14 mouse cellular contexts compared by ENCODE assay signal in the genomic region with DNA sequence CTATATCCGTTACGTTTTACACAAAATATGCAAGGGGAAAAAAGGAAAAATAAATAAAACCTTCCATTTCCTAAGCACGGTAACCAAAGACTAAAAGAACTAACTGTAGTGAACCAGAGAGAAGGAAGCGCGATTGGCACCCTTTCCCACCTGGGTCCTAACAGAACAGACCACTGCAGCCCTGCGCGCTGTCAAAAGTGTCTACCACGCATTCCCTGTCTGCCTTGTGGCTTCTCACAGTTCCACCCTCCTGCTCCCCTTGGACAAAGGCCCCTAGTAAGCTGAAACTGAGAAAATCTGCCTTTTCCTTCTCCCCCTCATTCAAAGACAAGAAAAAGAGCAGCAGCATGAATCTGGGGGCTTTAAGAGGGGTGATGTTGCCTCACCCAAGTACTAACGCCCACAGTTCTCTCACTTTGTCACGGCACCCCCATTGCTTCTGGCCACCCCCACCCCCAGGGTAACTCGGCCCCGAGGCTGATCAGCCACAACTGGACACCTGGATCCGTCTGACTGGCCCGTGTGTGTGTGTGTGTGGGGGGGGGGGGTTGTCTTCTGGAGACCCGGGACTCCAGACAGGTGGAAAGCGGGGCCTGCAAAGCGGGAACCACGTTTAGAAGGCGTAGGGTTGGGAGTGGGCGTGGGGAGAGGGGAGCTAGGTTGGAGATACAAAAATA. TPM values are rescaled to one million over a fixed set of nuclear protein-coding genes. Genes with fewer than 3 reads are reported as not detected.
DNase-seq lines count a peak whose midpoint lies in the region; ATAC-seq and TF ChIP-seq lines count a peak whose summit lies in the region.
"Had no signal": no experiment of that assay in that cellular context is flagged by ENCODE, and none has a peak within 500 bp of the region (broad histone marks: within the 10 kb centered on the region; RNA-seq: fewer than 3 reads in every experiment).

No protein-coding gene starts in this region.

- DNase-seq in forebrain, embryonic 10.5 days (ENCODE audit: extremely low spot score, low spot score) = no peak
- no peak for DNase-seq in forebrain, postnatal 0 days
- DNase-seq in lung, postnatal 0 days (ENCODE audit: low spot score) = no peak
- no peak for DNase-seq in lung, adult 18-20 months
- DNase-seq in hindbrain, embryonic 11.5 days (ENCODE audit: low spot score) = peak; percentile 58
- no peak for DNase-seq in layer of hippocampus, postnatal 36 days
- no peak for DNase-seq in urinary bladder, postnatal 4 days (ENCODE audit: low spot score in 2 of 2)

- no peak for ATAC-seq in forebrain, postnatal 0 days
- ATAC-seq in lung, postnatal 0 days = no peak
- ATAC-seq in hindbrain, embryonic 11.5 days (ENCODE audit: low FRiP score) = peak; percentile 43; the same call in 1 of the 2 replicates
- no peak for ATAC-seq in liver, embryonic 16.5 days (ENCODE audit: low read depth)
- ATAC-seq: Patski had no signal

- no peak overlapping the region for H3K4me2 ChIP-seq in forebrain, postnatal 0 days (ENCODE audit: low read depth)
- no peak overlapping the region for H3K4me2 ChIP-seq in lung, postnatal 0 days (replicated peaks; ENCODE audit: low read depth, low read length)
- no peak overlapping the region; the same call in 1 of the 2 replicates for H3K4me2 ChIP-seq in hindbrain, embryonic 11.5 days (replicated peaks; ENCODE audit: low read depth, low read length)
- H3K4me2 ChIP-seq in liver, embryonic 16.5 days (ENCODE audit: low read depth, low read length) = 0 out of 2 replicates have a peak overlapping the region, but pooled peaks have one; percentile 48

- peaks cover 17% of the 10 kb centered on the region for H3K4me1 ChIP-seq in forebrain, embryonic 10.5 days
- H3K4me1 ChIP-seq in forebrain, postnatal 0 days (ENCODE audit: insufficient read depth) = no peaks in the 10 kb centered on the region
- H3K4me1 ChIP-seq in lung, postnatal 0 days (ENCODE audit: insufficient read depth, low read depth, low read length) = 0 out of 2 replicates have a peak, but pooled peaks cover 9% of the 10 kb centered on the region
- peaks cover 5% of the 10 kb centered on the region; the same call in 1 of the 2 replicates for H3K4me1 ChIP-seq in hindbrain, embryonic 11.5 days (replicated peaks; ENCODE audit: control insufficient read depth, insufficient read depth, low read length)
- H3K4me1 ChIP-seq in liver, embryonic 16.5 days (ENCODE audit: control insufficient read depth, low read depth, low read length) = no peaks in the 10 kb centered on the region; the same call in none of the 2 replicates

- H3K4me3 ChIP-seq in forebrain, embryonic 10.5 days = peak overlapping the region; percentile 37; the same call in 1 of the 2 replicates
- H3K4me3 ChIP-seq in forebrain, postnatal 0 days (ENCODE audit: low read depth, low read length) = no peak overlapping the region
- peak overlapping the region; percentile 27; the same call in 1 of the 2 replicates for H3K4me3 ChIP-seq in lung, postnatal 0 days (ENCODE audit: low read depth, low read length)
- peak overlapping the region; percentile 35; the same call in 1 of the 2 replicates for H3K4me3 ChIP-seq in hindbrain, embryonic 11.5 days (ENCODE audit: low read depth, low read length)
- H3K4me3 ChIP-seq in liver, embryonic 16.5 days (ENCODE audit: low read depth, low read length) = no peak overlapping the region

- no peak overlapping the region for H3K9ac ChIP-seq in forebrain, postnatal 0 days
- H3K9ac ChIP-seq in lung, postnatal 0 days (replicated peaks; ENCODE audit: low read depth) = no peak overlapping the region
- H3K9ac ChIP-seq in hindbrain, embryonic 11.5 days (ENCODE audit: low read depth, low read length) = no peak overlapping the region
- H3K9ac ChIP-seq in liver, embryonic 16.5 days (ENCODE audit: low read depth, low read length) = no peak overlapping the region
- H3K9ac ChIP-seq: kidney, embryonic 15.5 days had no signal

- no peak for TF ChIP-seq CTCF in forebrain, postnatal 0 days (IDR thresholded peaks at IDR 0.05; ENCODE audit: low read depth)
- no peak for TF ChIP-seq CTCF in lung, postnatal 0 days (IDR thresholded peaks at IDR 0.05)

- H3K27me3 ChIP-seq in forebrain, embryonic 10.5 days (ENCODE audit: poor library complexity, severe bottlenecking) = peaks cover 100% of the 10 kb centered on the region
- H3K27me3 ChIP-seq in forebrain, postnatal 0 days (ENCODE audit: insufficient read depth, low read length) = peaks cover 61% of the 10 kb centered on the region
- peaks cover 80% of the 10 kb centered on the region for H3K27me3 ChIP-seq in lung, postnatal 0 days (replicated peaks; ENCODE audit: insufficient read depth, low read length)
- H3K27me3 ChIP-seq in hindbrain, embryonic 11.5 days (ENCODE audit: control insufficient read depth, insufficient read depth, low read length) = peaks cover 83% of the 10 kb centered on the region
- H3K27me3 ChIP-seq in liver, embryonic 16.5 days (ENCODE audit: control insufficient read depth, insufficient read depth, low read depth, low read length) = peaks cover 88% of the 10 kb centered on the region

- H3K27ac ChIP-seq in forebrain, embryonic 10.5 days = no peak overlapping the region
- H3K27ac ChIP-seq in forebrain, postnatal 0 days (ENCODE audit: low read depth, low read length) = no peak overlapping the region
- H3K27ac ChIP-seq in lung, postnatal 0 days (ENCODE audit: low read length) = no peak overlapping the region
- H3K27ac ChIP-seq in hindbrain, embryonic 11.5 days (ENCODE audit: low read depth, low read length) = no peak overlapping the region
- H3K27ac ChIP-seq in liver, embryonic 16.5 days (ENCODE audit: low read length) = no peak overlapping the region
- H3K27ac ChIP-seq: kidney, embryonic 15.5 days had no signal

- TF ChIP-seq EP300 in lung, postnatal 0 days (IDR thresholded peaks at IDR 0.05) = no peak

- H3K36me3 ChIP-seq in forebrain, embryonic 10.5 days (replicated peaks) = no peaks in the 10 kb centered on the region
- H3K36me3 ChIP-seq in forebrain, postnatal 0 days (ENCODE audit: insufficient read depth) = no peaks in the 10 kb centered on the region
- H3K36me3 ChIP-seq in lung, postnatal 0 days (ENCODE audit: insufficient read depth, low read length) = no peaks in the 10 kb centered on the region
- no peaks in the 10 kb centered on the region for H3K36me3 ChIP-seq in hindbrain, embryonic 11.5 days (ENCODE audit: control insufficient read depth, insufficient read depth, low read length)
- no peaks in the 10 kb centered on the region for H3K36me3 ChIP-seq in liver, embryonic 16.5 days (ENCODE audit: control insufficient read depth, insufficient read depth)
- H3K36me3 ChIP-seq: kidney, embryonic 15.5 days had no signal

- H3K9me3 ChIP-seq in forebrain, embryonic 10.5 days = 0 out of 2 replicates have a peak, but pooled peaks cover 4% of the 10 kb centered on the region
- no peaks in the 10 kb centered on the region for H3K9me3 ChIP-seq in forebrain, postnatal 0 days (ENCODE audit: low read length)
- H3K9me3 ChIP-seq in lung, postnatal 0 days (ENCODE audit: low read length) = no peaks in the 10 kb centered on the region
- no peaks in the 10 kb centered on the region for H3K9me3 ChIP-seq in hindbrain, embryonic 11.5 days (ENCODE audit: control insufficient read depth, low read length)
- no peaks in the 10 kb centered on the region for H3K9me3 ChIP-seq in liver, embryonic 16.5 days (replicated peaks; ENCODE audit: control insufficient read depth, low read length)
- H3K9me3 ChIP-seq: kidney, embryonic 15.5 days had no signal

- 3% methylated on average over 20 of the region's 20 CpGs for WGBS in forebrain, embryonic 10.5 days
- WGBS in forebrain, postnatal 0 days = 5% methylated on average over 20 of the region's 20 CpGs
- WGBS in lung, postnatal 0 days = 9% methylated on average over 19 of the region's 20 CpGs
- 5% methylated on average over 20 of the region's 20 CpGs for WGBS in hindbrain, embryonic 11.5 days
- 5% methylated on average over 20 of the region's 20 CpGs for WGBS in liver, embryonic 16.5 days (ENCODE audit: insufficient replicate concordance)

RNA-seq across cellular contexts. Expression of a gene that starts 4.5 kb away (rescaled TPM):
- not detected in 2 replicates for polyA plus RNA-seq in forebrain, embryonic 10.5 days (2016; fragmentation: Nextera tagmentation; extraction: Ambion mirVana)
- not detected in 2 replicates for total RNA-seq in forebrain, postnatal 0 days (2014; rRNA removed)
- polyA plus RNA-seq in forebrain, postnatal 0 days (2015; fragmentation: Nextera tagmentation; extraction: Ambion mirVana) = not detected in 2 replicates
- polyA plus RNA-seq in lung, postnatal 0 days (2015; fragmentation: Nextera tagmentation; extraction: Ambion mirVana) = not detected in 2 replicates
- 1.6 and 2.4 TPM in 2 replicates for polyA plus RNA-seq in hindbrain, embryonic 11.5 days (2014; fragmentation: Nextera tagmentation; extraction: Ambion mirVana)
- polyA plus RNA-seq in liver, embryonic 16.5 days (2015; fragmentation: Nextera tagmentation; extraction: Ambion mirVana) = not detected in 2 replicates
- not detected for total RNA-seq in layer of hippocampus, postnatal 36 days (2021)
- total RNA-seq: left cerebral cortex, postnatal 10 days had no signal
- polyA plus RNA-seq: cortical plate, adult 2 months; gonadal fat pad, adult 2 months; kidney, embryonic 15.5 days; Patski; stomach, embryonic 14.5 days had no signal

RNA-seq across cellular contexts. Expression of a gene that starts 13.2 kb away (rescaled TPM):
- polyA plus RNA-seq in forebrain, embryonic 10.5 days (2016; fragmentation: Nextera tagmentation; extraction: Ambion mirVana) = not detected in 2 replicates
- not detected in 2 replicates for total RNA-seq in forebrain, postnatal 0 days (2014; rRNA removed)
- not detected in 2 replicates for polyA plus RNA-seq in forebrain, postnatal 0 days (2015; fragmentation: Nextera tagmentation; extraction: Ambion mirVana)
- not detected in 2 replicates for polyA plus RNA-seq in lung, postnatal 0 days (2015; fragmentation: Nextera tagmentation; extraction: Ambion mirVana)
- 0.15 TPM in 1 of 2 replicates, not detected in the other for polyA plus RNA-seq in hindbrain, embryonic 11.5 days (2014; fragmentation: Nextera tagmentation; extraction: Ambion mirVana)
- polyA plus RNA-seq in liver, embryonic 16.5 days (2015; fragmentation: Nextera tagmentation; extraction: Ambion mirVana) = not detected in 2 replicates
- not detected for total RNA-seq in layer of hippocampus, postnatal 36 days (2021)
- total RNA-seq: left cerebral cortex, postnatal 10 days had no signal
- polyA plus RNA-seq: cortical plate, adult 2 months; Patski; stomach, embryonic 14.5 days had no signal

RNA-seq across cellular contexts. Expression of a gene that starts 19.9 kb away (rescaled TPM):
- polyA plus RNA-seq in forebrain, embryonic 10.5 days (2016; fragmentation: Nextera tagmentation; extraction: Ambion mirVana) = not detected in 2 replicates
- total RNA-seq in forebrain, postnatal 0 days (2014; rRNA removed) = not detected in 2 replicates
- not detected in 2 replicates for polyA plus RNA-seq in forebrain, postnatal 0 days (2015; fragmentation: Nextera tagmentation; extraction: Ambion mirVana)
- polyA plus RNA-seq in lung, postnatal 0 days (2015; fragmentation: Nextera tagmentation; extraction: Ambion mirVana) = not detected in 2 replicates
- not detected in 2 replicates for polyA plus RNA-seq in hindbrain, embryonic 11.5 days (2014; fragmentation: Nextera tagmentation; extraction: Ambion mirVana)
- not detected in 2 replicates for polyA plus RNA-seq in liver, embryonic 16.5 days (2015; fragmentation: Nextera tagmentation; extraction: Ambion mirVana)
- not detected for total RNA-seq in layer of hippocampus, postnatal 36 days (2021)
- total RNA-seq: left cerebral cortex, postnatal 10 days had no signal
- polyA plus RNA-seq: cortical plate, adult 2 months; Patski; stomach, embryonic 14.5 days had no signal

RNA-seq across cellular contexts. Expression of a gene that starts 24.5 kb away (rescaled TPM):
- not detected in 2 replicates for polyA plus RNA-seq in forebrain, embryonic 10.5 days (2016; fragmentation: Nextera tagmentation; extraction: Ambion mirVana)
- not detected in 2 replicates for total RNA-seq in forebrain, postnatal 0 days (2014; rRNA removed)
- not detected in 2 replicates for polyA plus RNA-seq in forebrain, postnatal 0 days (2015; fragmentation: Nextera tagmentation; extraction: Ambion mirVana)
- not detected in 2 replicates for polyA plus RNA-seq in lung, postnatal 0 days (2015; fragmentation: Nextera tagmentation; extraction: Ambion mirVana)
- polyA plus RNA-seq in hindbrain, embryonic 11.5 days (2014; fragmentation: Nextera tagmentation; extraction: Ambion mirVana) = not detected in 2 replicates
- not detected in 2 replicates for polyA plus RNA-seq in liver, embryonic 16.5 days (2015; fragmentation: Nextera tagmentation; extraction: Ambion mirVana)
- not detected for total RNA-seq in layer of hippocampus, postnatal 36 days (2021)
- total RNA-seq: left cerebral cortex, postnatal 10 days had no signal
- polyA plus RNA-seq: cortical plate, adult 2 months; Patski; stomach, embryonic 14.5 days had no signal

RNA-seq across cellular contexts. Expression of a gene that starts 36.8 kb away (rescaled TPM):
- polyA plus RNA-seq in forebrain, embryonic 10.5 days (2016; fragmentation: Nextera tagmentation; extraction: Ambion mirVana) = not detected in 2 replicates
- not detected in 2 replicates for total RNA-seq in forebrain, postnatal 0 days (2014; rRNA removed)
- polyA plus RNA-seq in forebrain, postnatal 0 days (2015; fragmentation: Nextera tagmentation; extraction: Ambion mirVana) = not detected in 2 replicates
- polyA plus RNA-seq in lung, postnatal 0 days (2015; fragmentation: Nextera tagmentation; extraction: Ambion mirVana) = 0.20 TPM in 1 of 2 replicates, not detected in the other
- 0.13 TPM in 1 of 2 replicates, not detected in the other for polyA plus RNA-seq in hindbrain, embryonic 11.5 days (2014; fragmentation: Nextera tagmentation; extraction: Ambion mirVana)
- polyA plus RNA-seq in liver, embryonic 16.5 days (2015; fragmentation: Nextera tagmentation; extraction: Ambion mirVana) = not detected in 2 replicates
- not detected for total RNA-seq in layer of hippocampus, postnatal 36 days (2021)
- total RNA-seq: left cerebral cortex, postnatal 10 days had no signal
- polyA plus RNA-seq: cortical plate, adult 2 months; stomach, embryonic 14.5 days had no signal

Comparison
In these comparisons a context has a peak if more than half of its experiments do, and no peak if none do; other contexts are left out.
1. H3K4me3 ChIP-seq: peak in forebrain, embryonic 10.5 days (single experiment), lung, postnatal 0 days (single experiment) and hindbrain, embryonic 11.5 days (single experiment); none in forebrain, postnatal 0 days (single experiment) and liver, embryonic 16.5 days (single experiment).